Mouse (Mus musculus): ENCODE data around the gene Tnxb. TPM values are rescaled to one million over a fixed set of nuclear protein-coding genes. Genes with fewer than 3 reads are reported as not detected.

Tnxb gene
- polyA plus RNA-seq, 1 experiment from 2014 or later, result 0.03 TPM

DNA sequence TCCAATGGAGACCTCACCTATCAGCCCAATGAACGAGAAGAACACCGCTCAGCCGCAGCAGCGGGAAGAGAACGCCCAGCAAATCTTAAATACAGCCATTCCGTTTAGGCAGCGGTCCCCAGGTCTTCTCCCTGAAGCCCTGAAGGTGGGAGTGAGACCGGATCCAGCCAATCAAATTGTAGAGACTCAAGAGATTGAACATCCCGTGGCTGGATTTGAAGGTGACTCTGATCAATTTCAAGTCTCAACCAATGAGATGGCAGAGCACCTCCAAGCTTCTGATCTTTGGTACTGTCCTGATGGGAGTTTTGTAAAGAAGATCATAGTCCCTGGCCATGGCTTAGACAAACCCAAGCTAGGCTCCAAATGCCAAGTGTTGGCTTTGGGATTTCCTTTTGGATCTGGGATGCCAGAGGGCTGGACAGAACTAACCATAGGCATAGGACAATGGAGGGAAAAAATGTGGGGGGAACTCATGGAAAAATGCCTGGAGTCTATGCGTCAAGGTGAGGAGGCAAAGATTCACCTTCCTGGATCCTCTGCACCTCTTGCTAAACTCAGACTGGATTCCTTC, 25.0 kb upstream of the Tnxb start:
- Histone ChIP-seq H3K4me1 (peaks cover 34% of the 10 kb centered on the region), H3K4me3 (peak overlapping the region; percentile 45), H3K36me3 (peaks cover 19% of the 10 kb centered on the region), H3K4me2 (replicated peaks) (peak overlapping the region; percentile 76), H3K27ac (no peak overlapping the region), H3K9me3 (no peaks in the 10 kb centered on the region), H3K27me3 (replicated peaks) (no peaks in the 10 kb centered on the region), H3K9ac (peak overlapping the region; percentile 51)
- ATAC-seq (ENCODE audit: low FRiP score, low read depth), result no peak
- 53% methylated on average over 10 of the region's 10 CpGs for WGBS

GRCm38 (mm10) chr17:34645831-34646511, 24.4 kb upstream of the Tnxb start:
- Histone ChIP-seq H3K9me3 (no peaks in the 10 kb centered on the region), H3K36me3 (peaks cover 26% of the 10 kb centered on the region), H3K4me1 (peaks cover 30% of the 10 kb centered on the region), H3K9ac (no peak overlapping the region), H3K27ac (no peak overlapping the region), H3K27me3 (replicated peaks) (no peaks in the 10 kb centered on the region), H3K4me2 (replicated peaks) (peak overlapping the region; percentile 76), H3K4me3 (no peak overlapping the region)
- 91% methylated on average over 30 of the region's 30 CpGs for WGBS
- ATAC-seq (ENCODE audit: low FRiP score, low read depth), result no peak

GRCm38 (mm10) chr17:34646906-34647787, 23.2 kb upstream of the Tnxb start, which contains the start of gene Atf6b:
Gene Atf6b, plus strand, starts transcription at chr17:34647146.
- H3K9ac ChIP-seq, result peak within 1 kb of the TSS; percentile 76
- ATAC-seq (ENCODE audit: low FRiP score, low read depth), result peak; percentile 96
- no peaks in the 10 kb centered on the region for H3K27me3 ChIP-seq (replicated peaks)
- under 1% methylated on average over 66 of the region's 66 CpGs for WGBS
- peaks cover 37% of the 10 kb centered on the region for H3K36me3 ChIP-seq
- H3K27ac ChIP-seq, result peak within 1 kb of the TSS; percentile 28; the same call in 1 of the 2 replicates
- peaks cover 25% of the 10 kb centered on the region for H3K4me1 ChIP-seq
- peak within 1 kb of the TSS; percentile 82 for H3K4me2 ChIP-seq (replicated peaks)
- peak within 1 kb of the TSS; percentile 85 for H3K4me3 ChIP-seq
- H3K9me3 ChIP-seq, result no peaks in the 10 kb centered on the region

DNA sequence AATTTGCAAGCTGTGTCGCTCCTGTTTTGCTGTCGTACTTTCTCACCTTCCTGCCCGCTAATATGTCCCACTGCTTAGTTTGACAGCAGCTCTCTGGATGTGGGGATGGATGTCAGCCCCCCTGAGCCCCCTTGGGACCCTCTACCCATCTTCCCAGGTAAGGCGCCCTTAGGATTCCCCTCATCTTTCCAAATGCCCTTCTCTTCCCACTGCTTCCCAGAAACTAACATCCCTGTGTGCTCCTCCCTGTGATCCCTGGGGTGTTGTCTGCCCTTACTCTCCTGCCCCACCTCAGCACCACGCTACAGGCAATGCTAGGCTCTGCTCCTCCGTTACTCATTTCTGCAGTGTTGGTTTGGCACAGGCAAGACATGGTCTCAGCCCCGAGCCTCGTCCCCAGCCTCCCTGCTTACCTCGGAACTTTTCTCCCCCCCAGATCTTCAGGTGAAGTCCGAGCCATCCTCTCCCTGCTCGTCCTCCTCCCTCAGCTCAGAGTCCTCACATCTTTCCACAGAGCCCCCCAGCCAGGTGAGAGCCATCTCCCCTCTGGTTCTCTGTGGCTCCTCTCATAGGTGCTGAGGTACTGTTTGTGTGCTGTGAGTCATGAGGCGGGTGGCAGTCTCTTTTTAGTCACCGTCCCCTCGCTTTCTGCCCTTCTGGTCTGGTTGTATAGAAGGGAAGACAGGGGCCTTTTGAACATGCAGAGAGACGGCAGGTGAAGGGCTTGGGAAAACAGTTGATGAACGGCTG, 22.0 kb upstream of the Tnxb start:
- Histone ChIP-seq H3K27me3 (replicated peaks) (no peaks in the 10 kb centered on the region), H3K4me1 (peaks cover 25% of the 10 kb centered on the region), H3K9me3 (no peaks in the 10 kb centered on the region), H3K27ac (no peak overlapping the region), H3K9ac (0 out of 2 replicates have a peak overlapping the region, but pooled peaks have one; percentile 9), H3K36me3 (peaks cover 49% of the 10 kb centered on the region), H3K4me2 (replicated peaks) (peak overlapping the region; percentile 82), H3K4me3 (peak overlapping the region; percentile 85; the same call in 1 of the 2 replicates)
- 87% methylated on average over 16 of the region's 16 CpGs for WGBS
- ATAC-seq (ENCODE audit: low FRiP score, low read depth), result no peak

DNA sequence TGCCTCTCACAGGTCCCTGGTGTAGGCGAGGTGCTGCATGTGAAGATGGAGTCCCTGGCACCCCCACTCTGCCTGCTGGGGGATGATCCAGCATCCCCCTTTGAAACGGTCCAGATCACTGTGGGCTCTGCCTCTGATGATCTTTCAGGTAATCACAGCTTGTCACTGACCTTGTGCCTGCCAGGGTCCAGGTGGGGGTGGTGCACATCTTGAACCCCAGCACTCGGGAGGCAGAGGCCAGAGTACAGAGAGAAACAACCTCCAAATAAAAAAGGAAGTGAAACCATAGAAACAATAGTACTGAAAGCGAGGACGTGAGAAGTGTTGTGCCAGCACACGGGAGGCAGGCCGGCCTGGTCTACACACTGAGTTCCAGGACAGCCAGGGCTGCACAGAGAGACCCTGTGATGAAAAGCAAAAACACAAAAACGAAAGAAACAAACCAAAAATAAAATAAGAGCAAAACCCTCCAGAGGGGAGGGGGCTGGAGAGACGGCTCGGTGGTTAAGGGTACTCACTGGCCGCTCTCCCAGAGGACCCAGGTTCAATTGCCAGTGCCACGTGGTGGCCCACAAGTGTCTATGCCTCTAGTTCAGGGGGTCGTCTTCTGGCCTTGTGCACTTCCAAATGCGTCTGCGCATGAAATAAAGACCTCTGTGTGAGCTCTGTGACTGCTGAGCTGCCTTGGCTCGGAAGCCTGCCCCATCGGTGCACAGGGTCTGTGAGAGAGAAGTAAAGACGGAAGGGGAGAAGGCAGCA, 21.1 kb upstream of the Tnxb start:
- WGBS, result 89% methylated on average over 18 of the region's 18 CpGs
- Histone ChIP-seq H3K4me1 (peaks cover 25% of the 10 kb centered on the region), H3K27ac (no peak overlapping the region), H3K27me3 (replicated peaks) (no peaks in the 10 kb centered on the region), H3K4me2 (replicated peaks) (no peak overlapping the region), H3K36me3 (peaks cover 58% of the 10 kb centered on the region), H3K9me3 (no peaks in the 10 kb centered on the region), H3K4me3 (no peak overlapping the region), H3K9ac (no peak overlapping the region)
- no peak for ATAC-seq (ENCODE audit: low FRiP score, low read depth)

DNA sequence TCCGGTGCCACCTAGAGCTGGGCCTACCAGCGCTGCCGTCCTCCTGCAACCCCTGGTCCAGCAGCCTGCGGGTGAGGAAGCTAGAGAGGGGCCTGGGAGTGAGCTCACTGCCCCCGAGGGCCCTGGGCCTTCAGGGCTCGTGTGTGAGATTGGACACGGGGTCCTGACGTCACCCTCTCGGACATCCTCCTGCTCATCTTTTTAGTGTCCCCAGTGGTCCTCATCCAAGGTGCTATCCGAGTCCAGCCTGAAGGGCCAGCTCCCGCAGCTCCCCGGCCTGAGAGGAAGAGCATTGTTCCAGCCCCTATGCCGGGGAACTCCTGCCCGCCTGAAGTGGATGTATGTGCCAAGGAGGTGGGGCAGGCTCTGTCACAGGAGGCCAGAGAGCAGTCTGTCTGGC, 19.6 kb upstream of the Tnxb start:
- no peak for ATAC-seq (ENCODE audit: low FRiP score, low read depth)
- H3K27me3 ChIP-seq (replicated peaks), result no peaks in the 10 kb centered on the region
- H3K9ac ChIP-seq, result no peak overlapping the region
- H3K4me3 ChIP-seq, result no peak overlapping the region
- H3K9me3 ChIP-seq, result no peaks in the 10 kb centered on the region
- WGBS, result 91% methylated on average over 14 of the region's 14 CpGs
- peaks cover 70% of the 10 kb centered on the region for H3K36me3 ChIP-seq
- no peak overlapping the region for H3K4me2 ChIP-seq (replicated peaks)
- H3K27ac ChIP-seq, result no peak overlapping the region
- H3K4me1 ChIP-seq, result peaks cover 16% of the 10 kb centered on the region

- no peaks in the 10 kb centered on the region for H3K9me3 ChIP-seq
- peaks cover 10% of the 10 kb centered on the region for H3K4me1 ChIP-seq
- no peak overlapping the region for H3K4me3 ChIP-seq
- WGBS, result 50% methylated on average over 19 of the region's 19 CpGs
- no peak for ATAC-seq (ENCODE audit: low FRiP score, low read depth)
- peaks cover 70% of the 10 kb centered on the region for H3K36me3 ChIP-seq
- no peaks in the 10 kb centered on the region for H3K27me3 ChIP-seq (replicated peaks)
- H3K27ac ChIP-seq, result no peak overlapping the region
- no peak overlapping the region for H3K9ac ChIP-seq
- H3K4me2 ChIP-seq (replicated peaks), result no peak overlapping the region
Measured at GRCm38 (mm10) chr17:34651507-34652221, 18.7 kb upstream of the Tnxb start.

- 91% methylated on average over 10 of the region's 10 CpGs for WGBS
- Histone ChIP-seq H3K4me2 (replicated peaks) (no peak overlapping the region), H3K4me1 (peaks cover 10% of the 10 kb centered on the region), H3K4me3 (no peak overlapping the region), H3K9ac (no peak overlapping the region), H3K36me3 (peaks cover 70% of the 10 kb centered on the region), H3K27ac (no peak overlapping the region), H3K9me3 (no peaks in the 10 kb centered on the region), H3K27me3 (replicated peaks) (no peaks in the 10 kb centered on the region)
- ATAC-seq (ENCODE audit: low FRiP score, low read depth), result no peak
Measured at GRCm38 (mm10) chr17:34652546-34652945, 17.8 kb upstream of the Tnxb start.

DNA sequence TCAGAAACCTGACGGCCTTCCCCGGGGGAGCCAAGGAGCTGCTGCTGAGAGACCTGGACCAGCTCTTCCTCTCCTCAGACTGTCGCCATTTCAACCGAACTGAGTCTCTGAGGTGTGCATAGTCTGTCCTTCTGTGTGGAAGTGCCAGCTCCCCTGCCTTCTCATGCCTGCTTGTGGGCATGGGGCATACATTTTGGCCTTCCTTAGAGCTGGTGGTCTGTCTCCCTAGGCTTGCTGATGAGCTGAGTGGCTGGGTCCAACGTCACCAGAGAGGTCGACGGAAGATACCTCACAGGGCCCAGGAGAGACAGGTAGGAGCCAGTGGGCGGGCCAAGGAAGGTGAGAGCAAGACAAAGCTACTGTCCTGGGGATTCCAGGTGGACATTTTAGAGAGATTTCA, 17.4 kb upstream of the Tnxb start:
- no peak overlapping the region for H3K4me2 ChIP-seq (replicated peaks)
- no peak overlapping the region for H3K9ac ChIP-seq
- H3K27me3 ChIP-seq (replicated peaks), result no peaks in the 10 kb centered on the region
- no peaks in the 10 kb centered on the region for H3K9me3 ChIP-seq
- H3K4me3 ChIP-seq, result no peak overlapping the region
- ATAC-seq (ENCODE audit: low FRiP score, low read depth), result no peak
- H3K36me3 ChIP-seq, result peaks cover 70% of the 10 kb centered on the region
- H3K27ac ChIP-seq, result no peak overlapping the region
- peaks cover 6% of the 10 kb centered on the region for H3K4me1 ChIP-seq
- 87% methylated on average over 8 of the region's 8 CpGs for WGBS

DNA sequence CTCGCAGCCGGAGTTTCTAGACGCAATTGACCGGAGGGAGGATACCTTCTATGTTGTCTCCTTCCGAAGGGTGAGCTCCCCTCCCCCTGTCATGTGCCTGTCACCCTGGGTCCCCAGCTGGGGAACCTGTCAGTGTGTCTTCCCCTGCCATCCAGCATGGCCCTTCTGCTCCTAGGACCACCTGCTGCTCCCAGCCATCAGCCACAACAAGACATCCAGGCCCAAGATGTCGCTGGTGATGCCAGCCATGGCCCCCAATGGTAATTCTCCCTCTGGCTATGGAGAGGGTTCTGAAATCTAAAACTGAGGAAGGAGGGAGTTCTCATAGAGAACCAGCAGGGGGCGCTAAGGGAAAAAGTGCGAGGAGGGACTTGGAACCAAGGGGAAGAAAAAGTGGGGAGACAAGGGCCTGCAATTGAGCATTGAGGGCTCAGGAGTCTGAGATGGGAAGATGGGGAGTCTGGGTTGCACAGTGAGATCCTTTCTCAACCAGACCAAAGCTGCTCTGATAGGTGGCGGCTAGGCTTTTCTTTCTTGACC, 16.5 kb upstream of the Tnxb start:
- Histone ChIP-seq H3K27me3 (replicated peaks) (no peaks in the 10 kb centered on the region), H3K4me2 (replicated peaks) (no peak overlapping the region), H3K4me1 (no peaks in the 10 kb centered on the region; the same call in 1 of the 2 replicates), H3K27ac (no peak overlapping the region), H3K9me3 (no peaks in the 10 kb centered on the region), H3K9ac (no peak overlapping the region), H3K4me3 (no peak overlapping the region), H3K36me3 (peaks cover 66% of the 10 kb centered on the region)
- WGBS, result 66% methylated on average over 9 of the region's 9 CpGs
- ATAC-seq (ENCODE audit: low FRiP score, low read depth), result no peak

Data from neural tube, embryonic 12.5 days (tissue).